Mouse (Mus musculus): ENCODE results near the gene Vipas39. TPM values are rescaled to one million over a fixed set of nuclear protein-coding genes. Genes with fewer than 3 reads are reported as not detected.

The Vipas39 gene
- polyA plus RNA-seq, 1 experiment from 2014 or later, result 58.2 TPM

- peaks cover 93% of the 10 kb centered on the region for H3K36me3 ChIP-seq
- H3K27ac ChIP-seq (replicated peaks), result no peak overlapping the region
- no peak overlapping the region for H3K9ac ChIP-seq
- no peak overlapping the region for H3K4me2 ChIP-seq
- H3K4me1 ChIP-seq (replicated peaks), result no peaks in the 10 kb centered on the region
- H3K4me3 ChIP-seq, result no peak overlapping the region
- no peaks in the 10 kb centered on the region for H3K9me3 ChIP-seq
- H3K27me3 ChIP-seq, result no peaks in the 10 kb centered on the region
- no peak for ATAC-seq (ENCODE audit: low read depth)
- WGBS, result 96% methylated on average over 5 of the region's 5 CpGs
Measured at GRCm38 (mm10) chr12:87256629-87257028, 9.4 kb downstream of the Vipas39 start.

GRCm38 (mm10) chr12:87253878-87254277 lies 12.2 kb downstream of the Vipas39 start:
- no peak overlapping the region for H3K27ac ChIP-seq (replicated peaks)
- WGBS, result 93% methylated on average over 6 of the region's 6 CpGs
- H3K4me1 ChIP-seq (replicated peaks), result no peaks in the 10 kb centered on the region
- H3K4me3 ChIP-seq, result no peak overlapping the region
- no peak overlapping the region for H3K9ac ChIP-seq
- no peaks in the 10 kb centered on the region for H3K27me3 ChIP-seq
- peaks cover 96% of the 10 kb centered on the region for H3K36me3 ChIP-seq
- no peak overlapping the region for H3K4me2 ChIP-seq
- ATAC-seq (ENCODE audit: low read depth), result no peak
- no peaks in the 10 kb centered on the region for H3K9me3 ChIP-seq

GRCm38 (mm10) chr12:87250161-87250560 lies 15.9 kb downstream of the Vipas39 start:
- Histone ChIP-seq H3K27ac (replicated peaks) (no peak overlapping the region), H3K4me3 (no peak overlapping the region), H3K9me3 (no peaks in the 10 kb centered on the region), H3K9ac (no peak overlapping the region), H3K36me3 (peaks cover 91% of the 10 kb centered on the region), H3K4me2 (no peak overlapping the region), H3K27me3 (no peaks in the 10 kb centered on the region), H3K4me1 (replicated peaks) (no peaks in the 10 kb centered on the region)
- WGBS, result 92% methylated on average over 6 of the region's 6 CpGs
- ATAC-seq (ENCODE audit: low read depth), result no peak

- Histone ChIP-seq H3K4me2 (no peak within 1 kb of the TSS), H3K9me3 (no peaks in the 10 kb centered on the region), H3K36me3 (peaks cover 56% of the 10 kb centered on the region), H3K27me3 (no peaks in the 10 kb centered on the region), H3K4me3 (no peak within 1 kb of the TSS), H3K4me1 (replicated peaks) (no peaks in the 10 kb centered on the region), H3K27ac (replicated peaks) (no peak within 1 kb of the TSS), H3K9ac (no peak within 1 kb of the TSS)
- no peak for ATAC-seq (ENCODE audit: low read depth)
- WGBS, result 97% methylated on average over 1 of the region's 1 CpGs
Measured at GRCm38 (mm10) chr12:87238632-87239031, 27.4 kb downstream of the Vipas39 start, which contains the start of gene Noxred1. Gene Noxred1, minus strand, starts transcription at chr12:87238732.

GRCm38 (mm10) chr12:87236882-87237483 lies 29.1 kb downstream of the Vipas39 start:
- Histone ChIP-seq H3K9ac (no peak overlapping the region), H3K27me3 (no peaks in the 10 kb centered on the region), H3K27ac (replicated peaks) (no peak overlapping the region), H3K4me2 (no peak overlapping the region), H3K4me3 (no peak overlapping the region), H3K4me1 (replicated peaks) (no peaks in the 10 kb centered on the region), H3K9me3 (no peaks in the 10 kb centered on the region), H3K36me3 (peaks cover 53% of the 10 kb centered on the region)
- 80% methylated on average over 5 of the region's 5 CpGs for WGBS
- ATAC-seq (ENCODE audit: low read depth), result no peak

GRCm38 (mm10) chr12:87230379-87230895 lies 35.6 kb downstream of the Vipas39 start:
- H3K4me2 ChIP-seq, result no peak overlapping the region
- H3K27ac ChIP-seq (replicated peaks), result no peak overlapping the region
- no peak overlapping the region for H3K9ac ChIP-seq
- peaks cover 19% of the 10 kb centered on the region; the same call in 1 of the 2 replicates for H3K36me3 ChIP-seq
- no peaks in the 10 kb centered on the region for H3K9me3 ChIP-seq
- H3K27me3 ChIP-seq, result no peaks in the 10 kb centered on the region
- no peaks in the 10 kb centered on the region for H3K4me1 ChIP-seq (replicated peaks)
- no peak overlapping the region for H3K4me3 ChIP-seq
- ATAC-seq (ENCODE audit: low read depth), result no peak

GRCm38 (mm10) chr12:87229633-87230032 lies 36.4 kb downstream of the Vipas39 start:
- Histone ChIP-seq H3K27me3 (no peaks in the 10 kb centered on the region), H3K36me3 (peaks cover 19% of the 10 kb centered on the region; the same call in 1 of the 2 replicates), H3K9me3 (no peaks in the 10 kb centered on the region), H3K9ac (no peak overlapping the region), H3K4me2 (no peak overlapping the region), H3K4me1 (replicated peaks) (no peaks in the 10 kb centered on the region), H3K27ac (replicated peaks) (no peak overlapping the region), H3K4me3 (no peak overlapping the region)
- 94% methylated on average over 2 of the region's 2 CpGs for WGBS
- ATAC-seq (ENCODE audit: low read depth), result no peak

GRCm38 (mm10) chr12:87226801-87227200 lies 39.3 kb downstream of the Vipas39 start:
- Histone ChIP-seq H3K36me3 (0 out of 2 replicates have a peak, but pooled peaks cover 9% of the 10 kb centered on the region), H3K9me3 (no peaks in the 10 kb centered on the region), H3K9ac (no peak overlapping the region), H3K4me3 (no peak overlapping the region), H3K4me2 (no peak overlapping the region), H3K4me1 (replicated peaks) (no peaks in the 10 kb centered on the region), H3K27ac (replicated peaks) (no peak overlapping the region), H3K27me3 (no peaks in the 10 kb centered on the region)
- 80% methylated on average over 7 of the region's 7 CpGs for WGBS
- ATAC-seq (ENCODE audit: low read depth), result no peak

GRCm38 (mm10) chr12:87224950-87225349 lies 41.1 kb downstream of the Vipas39 start:
- Histone ChIP-seq H3K9me3 (no peaks in the 10 kb centered on the region), H3K4me1 (replicated peaks) (no peaks in the 10 kb centered on the region), H3K27me3 (no peaks in the 10 kb centered on the region), H3K27ac (replicated peaks) (no peak overlapping the region), H3K36me3 (0 out of 2 replicates have a peak, but pooled peaks cover 9% of the 10 kb centered on the region), H3K9ac (no peak overlapping the region), H3K4me3 (no peak overlapping the region), H3K4me2 (no peak overlapping the region)
- 78% methylated on average over 10 of the region's 10 CpGs for whole genome bisulfite sequencing
- ATAC-seq (ENCODE audit: low read depth), result no peak

- no peaks in the 10 kb centered on the region for H3K9me3 ChIP-seq
- no peaks in the 10 kb centered on the region for H3K4me1 ChIP-seq (replicated peaks)
- H3K4me3 ChIP-seq, result no peak overlapping the region
- no peaks in the 10 kb centered on the region for H3K27me3 ChIP-seq
- WGBS, result 75% methylated on average over 7 of the region's 7 CpGs
- ATAC-seq (ENCODE audit: low read depth), result no peak
- H3K27ac ChIP-seq (replicated peaks), result no peak overlapping the region
- H3K4me2 ChIP-seq, result no peak overlapping the region
- no peaks in the 10 kb centered on the region for H3K36me3 ChIP-seq
- H3K9ac ChIP-seq, result no peak overlapping the region
Measured at GRCm38 (mm10) chr12:87219362-87219761, 46.7 kb downstream of the Vipas39 start.

- no peaks in the 10 kb centered on the region for H3K36me3 ChIP-seq
- no peaks in the 10 kb centered on the region for H3K9me3 ChIP-seq
- ATAC-seq (ENCODE audit: low read depth), result no peak
Measured at GRCm38 (mm10) chr12:87217596-87217995, 48.5 kb downstream of the Vipas39 start.

GRCm38 (mm10) chr12:87216053-87216452 lies 50.0 kb downstream of the Vipas39 start:
- H3K27me3 ChIP-seq, result no peaks in the 10 kb centered on the region
- H3K27ac ChIP-seq (replicated peaks), result no peak overlapping the region
- H3K9me3 ChIP-seq, result no peaks in the 10 kb centered on the region
- H3K9ac ChIP-seq, result no peak overlapping the region
- WGBS, result 69% methylated on average over 2 of the region's 2 CpGs
- no peak for ATAC-seq (ENCODE audit: low read depth)
- H3K36me3 ChIP-seq, result no peaks in the 10 kb centered on the region
- H3K4me1 ChIP-seq (replicated peaks), result no peaks in the 10 kb centered on the region
- no peak overlapping the region for H3K4me3 ChIP-seq
- H3K4me2 ChIP-seq, result no peak overlapping the region

More at GRCm38 (mm10) chr12:87217596-87217995, 48.5 kb downstream of the Vipas39 start:
- H3K4me2 ChIP-seq, result no peak overlapping the region
- no peaks in the 10 kb centered on the region for H3K27me3 ChIP-seq
- no peaks in the 10 kb centered on the region for H3K4me1 ChIP-seq (replicated peaks)
- no peak overlapping the region for H3K4me3 ChIP-seq
- H3K9ac ChIP-seq, result no peak overlapping the region
- no peak overlapping the region for H3K27ac ChIP-seq (replicated peaks)
